Mouse (Mus musculus) cerebellum, postnatal 14 days (tissue): ENCODE results near the gene Tex36.
A peak's percentile ranks its signal among the peaks of the same experiment; 100 is the strongest.

Experiments used
- DNase-seq, 2 experiments: peaks; one replicate each; pipeline ENCODE4 v3.0.0; 2021; ENCODE audit warnings: mixed read lengths in 2 of 2

Gene Tex36

GRCm38 (mm10) chr7:133602058-133602457, at the start of gene Tex36:
TSS of gene Tex36 (minus strand) at chr7:133602158.
- no peak for DNase-seq

- no peak for DNase-seq
Measured at GRCm38 (mm10) chr7:133645716-133646115, 43.8 kb upstream of the Tex36 start.

DNA sequence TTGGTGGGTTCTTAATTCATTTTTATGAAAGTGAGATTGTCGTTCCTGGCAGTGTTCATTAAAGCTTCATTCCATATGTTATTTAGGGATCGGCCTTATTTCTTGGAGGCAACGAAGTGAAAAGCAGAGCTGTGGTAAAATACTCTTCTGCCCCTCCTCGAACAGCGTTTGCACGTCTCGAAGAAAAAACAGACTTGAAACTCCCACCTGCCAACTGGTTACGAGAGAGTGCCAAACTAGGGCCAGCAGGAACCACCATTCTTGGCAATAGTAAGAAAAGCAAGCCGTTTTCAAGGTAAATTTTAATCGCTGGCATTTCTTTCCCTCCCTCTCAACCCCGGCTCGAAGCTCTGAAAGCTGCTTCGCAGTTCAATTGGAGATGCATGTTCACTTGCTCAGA, 36.9 kb upstream of the Tex36 start:
- DNase-seq: peak; percentile 27 to 38

DNA sequence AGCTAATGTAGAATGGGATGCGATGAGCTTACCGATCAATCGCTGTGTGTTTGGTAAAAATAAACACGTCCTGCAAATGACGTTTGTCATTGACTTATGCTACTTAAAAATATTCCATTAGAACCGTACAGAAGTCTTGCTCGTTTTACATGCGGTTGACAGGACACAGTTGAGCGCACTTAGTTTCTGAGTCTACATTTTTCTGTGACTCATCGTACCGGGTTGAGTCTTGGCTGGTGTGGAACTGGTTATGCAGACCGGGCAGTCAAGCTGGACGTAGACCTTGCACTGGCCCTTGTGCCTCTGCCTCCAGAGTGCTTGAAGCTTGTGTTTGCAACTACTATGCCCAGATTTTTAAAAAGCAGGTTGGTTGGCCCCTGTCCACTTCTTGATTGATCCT, 36.3 kb upstream of the Tex36 start:
- peak; percentile 29 for DNase-seq

GRCm38 (mm10) chr7:133637361-133638305, 35.7 kb upstream of the Tex36 start, which contains the start of gene Edrf1:
TSS of gene Edrf1 (plus strand) at chr7:133637543.
- peak; percentile 97 to 98 for DNase-seq

- peak; percentile 95 to 98 for DNase-seq
Measured at GRCm38 (mm10) chr7:133636738-133637352, 34.9 kb upstream of the Tex36 start.

DNA sequence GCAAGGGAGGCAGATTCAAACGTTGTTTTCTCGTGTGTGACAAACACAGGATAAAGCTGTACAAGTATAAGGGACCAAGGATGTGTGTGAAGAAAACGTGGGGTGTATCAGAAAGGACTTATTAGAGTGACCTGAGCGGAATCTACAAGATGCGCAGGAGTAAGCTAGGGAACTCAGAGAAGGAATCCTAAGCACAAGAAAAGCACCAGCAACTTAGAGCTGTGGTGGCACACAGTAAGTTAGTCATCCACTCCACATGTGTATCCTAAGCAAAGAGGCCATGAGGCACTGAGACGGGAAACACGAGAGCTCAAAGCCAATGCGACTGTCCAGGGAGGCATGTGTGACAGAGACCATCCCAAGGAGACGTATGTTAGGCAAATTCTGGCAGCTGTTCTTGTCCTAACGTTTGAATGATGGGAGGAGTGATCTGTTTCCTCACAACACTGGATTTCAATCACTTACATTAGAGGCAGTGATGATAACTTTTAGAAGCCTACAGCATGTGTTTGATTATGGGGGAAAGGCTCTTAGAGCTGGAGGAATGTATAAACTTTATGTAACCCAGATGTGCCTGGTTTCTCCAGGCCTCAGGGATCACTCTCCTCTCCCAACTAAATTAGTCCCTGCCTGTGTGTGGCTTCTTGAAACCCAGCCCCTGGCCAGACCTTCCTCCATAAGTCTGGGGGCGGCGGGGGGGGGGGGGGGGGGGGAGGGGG, 33.1 kb upstream of the Tex36 start:
- DNase-seq: no peak

DNA sequence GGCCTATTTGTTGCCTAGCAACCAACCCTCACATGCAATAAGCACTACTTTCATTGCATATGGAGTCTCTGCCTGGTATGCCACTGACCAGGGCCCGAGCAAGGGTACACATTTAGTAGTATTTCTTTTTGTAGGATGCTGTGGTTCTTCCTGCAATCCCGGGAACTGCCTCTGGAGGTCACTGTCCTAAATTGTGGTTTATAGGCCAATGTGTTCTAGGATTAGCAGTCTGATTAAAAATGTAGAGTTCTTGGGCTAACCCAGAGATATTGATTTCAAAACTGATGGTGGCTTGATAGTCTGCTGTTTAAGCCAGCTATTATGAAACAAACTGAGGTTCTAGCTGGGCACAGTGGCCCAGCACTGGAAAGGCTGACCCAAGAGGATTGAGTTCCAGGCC, 30.5 kb upstream of the Tex36 start:
- peak; percentile 78 to 87 for DNase-seq

DNA sequence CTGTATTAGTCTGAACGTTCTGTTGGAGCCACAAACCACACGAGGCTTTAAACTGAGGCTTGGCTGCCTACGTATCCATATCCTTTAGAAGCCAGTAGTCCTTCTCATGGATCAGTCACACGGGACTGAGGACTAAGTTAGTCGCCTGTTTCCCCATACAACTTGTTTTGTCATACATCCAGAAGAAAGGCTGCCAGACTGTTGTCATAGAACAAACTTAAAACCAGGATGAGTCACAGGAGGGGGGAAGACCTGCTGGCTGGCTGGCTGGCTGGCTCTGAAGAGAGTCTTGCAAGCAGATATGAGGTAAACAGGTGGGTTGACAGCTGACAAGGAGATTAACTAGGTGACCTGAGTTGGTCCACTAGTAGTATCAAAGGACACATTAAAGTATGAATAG, 28.9 kb upstream of the Tex36 start:
- no peak for DNase-seq

- no peak for DNase-seq
Measured at GRCm38 (mm10) chr7:133627184-133627936, 25.4 kb upstream of the Tex36 start.

DNA sequence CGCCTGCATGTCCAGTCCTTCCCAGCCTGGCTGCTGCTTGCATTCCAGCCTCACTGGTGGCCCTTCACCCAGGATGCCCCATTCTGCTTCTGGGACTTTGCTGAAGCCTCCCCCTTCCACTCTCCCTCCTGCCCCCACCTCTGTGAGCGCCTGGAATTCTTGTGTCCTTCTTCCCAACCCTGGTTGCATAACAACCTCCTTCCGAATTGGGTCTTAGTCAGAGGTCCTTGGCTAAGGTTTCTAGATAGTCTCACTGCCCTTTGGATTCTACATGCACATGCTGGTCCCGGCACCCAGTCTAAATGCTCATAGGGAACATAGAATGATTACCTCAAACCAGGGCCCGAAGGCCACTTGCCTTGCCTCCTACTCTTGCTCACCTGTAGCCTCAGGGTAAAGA, 21.3 kb upstream of the Tex36 start:
- DNase-seq: no peak

DNA sequence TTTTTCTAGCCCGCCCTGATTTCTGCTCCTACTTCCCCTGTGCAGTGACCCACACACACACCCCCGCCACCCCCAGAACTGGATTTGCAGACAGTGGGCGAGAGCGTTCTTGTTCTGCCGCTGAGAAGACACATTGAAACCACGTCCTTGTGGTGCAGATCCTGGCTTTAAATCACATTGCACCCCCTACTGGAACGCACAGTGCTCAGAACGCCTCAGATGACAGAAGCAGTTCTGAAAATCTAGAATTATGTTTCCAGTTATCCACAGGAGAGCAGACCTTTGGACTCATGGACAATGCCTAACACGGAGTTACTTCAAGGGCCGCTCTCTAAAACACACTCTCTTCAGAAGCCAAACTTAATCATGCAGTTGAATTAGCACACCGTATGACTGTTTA, 18.8 kb upstream of the Tex36 start:
- DNase-seq: peak in 1 of 2 experiments; percentile 44

DNA sequence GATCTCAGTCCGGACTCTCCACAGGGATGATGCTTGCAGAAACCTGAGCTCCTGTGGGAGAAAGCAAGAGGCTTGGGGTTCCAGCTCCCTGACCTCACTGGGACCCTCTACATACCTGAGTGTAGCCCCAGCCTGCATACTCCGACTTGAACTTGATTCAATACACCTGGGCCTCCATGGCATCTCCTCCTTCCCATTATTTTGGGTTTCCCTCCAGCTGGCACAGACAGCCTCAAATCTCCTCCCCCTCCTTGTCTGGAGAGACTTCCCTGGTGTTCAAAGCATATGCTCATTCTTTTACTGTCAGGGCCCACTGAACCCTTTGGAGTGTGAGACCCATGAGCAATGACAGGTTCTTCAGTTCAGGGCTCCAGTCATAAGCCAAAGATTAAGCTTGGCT, 11.0 kb upstream of the Tex36 start:
- peak; percentile 46 to 67 for DNase-seq

DNA sequence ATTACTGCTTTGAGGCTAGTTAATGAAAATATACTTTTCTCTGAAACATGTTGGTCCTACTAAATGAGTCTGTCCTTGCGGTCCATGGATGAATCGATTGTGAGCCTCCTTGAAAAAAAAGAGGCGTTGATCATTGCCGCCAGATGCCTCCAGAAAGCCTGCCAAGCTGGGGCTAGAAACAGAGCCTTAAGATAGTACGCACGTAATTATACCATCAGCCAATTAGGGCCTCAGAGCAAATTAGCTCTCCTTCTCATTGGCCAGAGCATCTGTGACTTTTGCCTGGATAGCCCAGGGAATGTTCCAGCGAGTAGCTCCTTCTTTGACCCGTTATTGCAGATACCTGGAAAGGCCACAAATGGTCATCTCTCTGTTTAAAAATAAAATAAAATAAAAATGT, 7.6 kb upstream of the Tex36 start:
- peak; percentile 84 to 86 for DNase-seq

DNA sequence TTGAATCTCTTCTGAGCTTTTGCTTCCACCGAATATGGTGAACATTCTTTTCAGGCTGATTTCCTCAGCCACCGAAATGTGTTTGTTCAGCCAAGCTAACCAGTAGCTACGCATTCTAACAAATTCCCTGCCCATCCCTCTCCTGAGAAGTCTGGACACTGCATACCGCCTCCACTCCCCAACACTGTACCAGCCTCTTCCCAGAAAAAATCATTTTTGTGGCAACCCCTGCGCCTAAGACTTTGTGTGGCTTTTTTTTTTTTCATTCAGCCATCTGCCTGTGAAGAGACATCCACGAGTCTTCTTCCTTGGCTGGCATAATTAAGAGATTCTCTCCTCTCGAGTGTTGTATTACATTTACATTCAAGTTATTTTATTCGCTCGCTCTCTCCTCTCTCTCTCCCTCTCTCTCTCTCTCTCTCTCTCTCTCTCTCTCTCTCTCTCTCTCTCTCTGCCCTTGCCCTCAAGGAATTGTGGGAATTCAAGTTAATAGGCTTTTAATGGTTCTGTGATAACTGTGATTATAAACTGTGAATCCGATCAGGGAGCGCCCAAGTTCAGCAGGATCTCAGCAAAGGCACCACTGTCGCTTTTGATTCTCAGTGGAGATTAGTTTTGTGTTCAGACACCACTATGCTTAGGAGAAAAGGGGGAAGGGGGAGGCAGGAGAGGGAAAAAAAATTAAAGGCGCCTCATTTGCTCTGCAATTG, 6.8 kb upstream of the Tex36 start:
- peak; percentile 40 to 48 for DNase-seq

DNA sequence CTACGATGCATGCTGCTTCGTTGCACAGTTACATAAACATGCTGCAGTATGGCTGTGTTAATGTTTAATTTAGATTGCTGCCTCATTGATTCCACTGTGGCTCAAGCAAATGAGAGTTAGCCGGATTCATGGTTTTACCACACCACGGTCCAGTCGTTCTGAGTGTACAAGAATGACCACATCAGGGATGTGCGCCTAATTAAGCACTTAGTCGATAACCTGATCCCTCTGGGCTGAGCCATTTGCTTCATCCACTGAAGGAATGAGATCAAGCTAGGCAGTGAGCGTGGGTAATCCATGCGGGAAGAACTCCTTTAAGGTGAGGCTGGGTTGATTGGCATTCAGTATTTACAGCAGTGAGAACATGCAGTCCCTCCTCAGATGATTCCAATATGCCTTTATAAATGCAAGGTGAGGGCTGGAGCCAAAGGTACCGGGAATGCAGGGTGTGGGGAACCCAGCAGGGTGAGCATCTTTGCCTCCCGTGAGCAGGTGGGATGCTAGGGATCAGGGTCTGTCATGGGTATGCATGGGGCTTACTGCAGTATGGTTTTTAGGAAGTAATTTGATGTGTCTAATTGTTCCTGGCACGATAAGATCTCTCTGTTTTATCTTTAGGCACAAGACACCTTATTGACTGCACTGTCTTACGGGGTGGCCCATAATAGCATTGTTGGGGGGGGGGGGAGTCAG, 6.1 kb upstream of the Tex36 start:
- DNase-seq: peak; percentile 27 to 29

GRCm38 (mm10) chr7:133607331-133607730, 5.4 kb upstream of the Tex36 start:
- DNase-seq: peak in 1 of 2 experiments; percentile 24

GRCm38 (mm10) chr7:133604427-133605081, 2.6 kb upstream of the Tex36 start:
- no peak for DNase-seq

DNA sequence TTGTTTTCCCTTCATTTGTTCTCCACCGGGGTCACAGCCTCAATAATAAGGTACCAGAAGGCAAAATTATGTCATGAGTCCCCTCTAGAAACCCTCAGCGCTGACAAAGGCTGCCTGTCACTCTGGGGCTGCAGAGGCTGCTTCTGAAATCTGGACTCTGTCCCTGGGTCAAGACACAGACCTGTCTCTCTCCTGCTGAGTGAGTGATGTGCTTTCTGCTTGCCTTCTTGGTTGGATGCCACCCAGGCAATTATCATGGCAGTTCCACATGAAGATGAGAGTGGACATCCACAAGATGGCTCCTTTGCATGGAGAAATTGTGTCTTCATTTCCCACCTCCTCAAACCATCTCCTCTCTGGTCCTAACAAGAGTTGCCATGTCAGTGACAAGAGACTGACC, 1.2 kb upstream of the Tex36 start:
- DNase-seq: no peak

GRCm38 (mm10) chr7:133600558-133600957, 1.4 kb downstream of the Tex36 start:
- DNase-seq: no peak

GRCm38 (mm10) chr7:133591750-133592149, 10.2 kb downstream of the Tex36 start:
- DNase-seq: no peak
